Mouse (Mus musculus): ENCODE results near the gene Cenpo. TPM values are rescaled to one million over a fixed set of nuclear protein-coding genes. Genes with fewer than 3 reads are reported as not detected.

Cenpo gene
- total RNA-seq, 2 experiments from 2014 or later, result 35.5 to 42.7 TPM

DNA sequence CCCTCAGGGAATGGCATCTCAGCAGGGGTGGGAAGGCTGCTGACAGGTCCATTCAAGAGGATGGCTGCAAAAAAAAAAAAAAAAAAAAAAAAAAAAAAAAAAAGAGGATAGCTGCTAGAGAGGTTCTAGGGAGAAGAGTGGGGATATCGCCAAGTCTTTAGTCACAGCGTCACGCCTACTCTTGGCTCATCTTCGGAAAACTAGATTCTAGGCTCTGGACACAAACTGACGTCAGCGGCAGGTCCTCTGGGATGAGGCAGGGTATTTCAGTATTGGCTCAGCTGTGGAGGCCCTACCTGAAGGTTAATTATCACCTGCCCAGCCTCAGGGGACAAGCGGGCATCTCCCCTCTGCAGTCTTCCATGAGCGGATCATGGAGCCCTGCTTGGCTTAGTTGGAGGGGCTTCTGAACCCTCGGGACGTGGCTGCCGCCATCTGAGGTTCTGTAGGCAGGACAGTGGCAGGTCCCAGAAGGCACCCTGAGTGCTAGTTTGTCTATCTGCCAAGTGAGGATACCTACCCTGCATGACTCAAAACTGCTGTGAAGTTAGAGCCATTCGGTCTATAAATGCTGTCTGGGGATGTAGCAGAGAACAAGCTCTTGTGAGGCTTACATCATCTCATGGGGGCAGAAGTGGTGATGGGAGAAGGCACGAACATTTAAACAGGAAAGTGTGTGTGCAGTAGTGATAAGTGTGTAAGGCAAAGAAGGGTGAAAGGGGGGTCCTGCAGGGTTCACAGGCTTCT, 32.5 kb downstream of the Cenpo start:
- ATAC-seq (replicated peaks; ENCODE audit: low FRiP score, low TSS enrichment, poor library complexity, severe bottlenecking), result no peak

DNA sequence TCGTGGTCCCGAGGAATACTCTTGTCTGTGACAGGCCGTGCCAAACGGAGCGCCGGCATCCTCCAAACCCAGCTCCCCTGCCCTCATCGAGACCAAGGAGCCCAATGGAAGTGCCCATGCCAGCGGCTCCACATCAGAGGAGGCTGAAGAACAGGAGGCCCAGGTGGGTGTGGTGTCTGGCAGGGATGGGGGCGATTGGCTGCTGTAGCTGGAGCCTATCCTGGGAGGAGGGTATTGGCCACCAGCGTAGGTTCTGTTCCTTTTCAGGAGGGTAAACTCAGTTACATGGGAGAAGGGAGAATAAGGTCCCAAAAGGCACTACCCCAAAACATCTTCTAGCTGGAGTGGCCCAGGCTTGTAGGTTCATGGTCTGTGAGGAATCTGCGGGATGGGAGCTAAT, 34.8 kb downstream of the Cenpo start:
- ATAC-seq (replicated peaks; ENCODE audit: low FRiP score, low TSS enrichment, poor library complexity, severe bottlenecking), result no peak

DNA sequence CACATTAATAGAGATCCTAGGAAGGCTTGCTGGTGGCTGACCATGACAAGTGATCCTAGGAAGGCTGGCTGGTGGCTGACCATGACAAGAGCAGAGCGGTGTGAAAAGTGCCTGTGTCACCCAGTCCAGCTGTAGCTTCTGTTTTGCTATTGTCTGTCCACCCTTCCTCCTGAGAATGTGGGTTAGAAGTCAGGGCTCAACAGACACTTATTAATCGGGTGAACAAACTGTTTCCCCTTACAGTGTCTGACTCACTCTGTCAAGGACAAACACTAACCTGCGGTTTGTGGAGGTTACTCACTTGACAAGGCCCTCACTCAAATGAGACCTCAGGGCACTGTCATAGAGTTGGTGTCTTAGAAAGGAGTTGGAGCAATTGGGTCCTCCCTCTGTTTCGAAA, 35.4 kb downstream of the Cenpo start:
- no peak for ATAC-seq (replicated peaks; ENCODE audit: low FRiP score, low TSS enrichment, poor library complexity, severe bottlenecking)

DNA sequence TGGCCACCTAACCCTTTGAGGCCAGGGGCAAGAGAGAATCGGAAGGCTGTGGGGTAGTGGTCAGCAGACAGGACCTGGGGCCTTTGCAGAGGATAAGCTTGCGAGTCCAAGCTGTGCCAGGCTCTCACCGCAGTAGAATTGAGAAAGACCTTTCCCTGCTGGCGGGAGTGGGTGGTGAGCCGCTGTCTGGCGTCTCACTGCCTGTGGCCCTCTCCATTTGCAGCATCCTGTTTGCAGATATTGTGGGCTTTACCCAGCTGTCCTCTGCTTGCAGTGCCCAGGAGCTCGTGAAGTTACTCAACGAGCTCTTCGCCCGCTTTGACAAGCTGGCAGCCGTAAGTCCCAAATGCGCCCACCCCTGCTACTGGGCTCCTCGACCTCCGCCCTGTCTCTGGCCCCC, 39.5 kb downstream of the Cenpo start:
- no peak for ATAC-seq (replicated peaks; ENCODE audit: low FRiP score, low TSS enrichment, poor library complexity, severe bottlenecking)

DNA sequence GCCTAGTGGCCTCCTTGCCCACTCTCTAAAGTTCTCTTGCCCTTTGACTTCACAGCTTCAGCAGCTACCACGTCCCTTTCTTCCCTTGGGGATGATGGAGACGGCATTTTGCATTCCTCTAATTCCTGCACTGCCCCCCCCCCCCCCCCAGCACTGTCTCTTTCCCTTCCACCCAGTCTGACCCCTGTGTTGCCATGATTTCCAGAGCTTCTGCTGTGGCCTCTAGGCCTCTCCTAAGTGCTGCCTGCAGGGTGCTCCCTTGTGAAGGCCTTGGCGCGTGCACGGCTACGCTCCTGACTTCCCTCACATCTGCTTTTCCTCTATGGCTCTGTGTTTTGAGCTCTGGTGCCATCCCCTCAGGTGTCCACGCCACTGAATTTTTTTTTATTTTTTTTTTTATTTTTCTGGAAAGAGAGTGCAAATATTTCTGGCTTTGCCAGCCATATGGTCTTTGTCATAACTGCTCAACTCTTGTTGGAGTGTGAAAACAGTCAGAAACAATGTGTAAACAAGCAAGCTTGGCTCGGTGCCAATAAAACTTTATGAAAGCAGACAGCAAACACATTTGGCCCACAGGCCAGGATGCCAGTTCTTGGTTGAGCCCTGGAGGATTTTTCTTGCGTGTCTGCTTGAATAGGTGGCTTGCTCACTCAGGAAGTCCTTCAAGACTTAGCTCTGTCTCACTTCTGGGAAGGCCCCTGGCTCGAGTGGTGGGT, 40.9 kb downstream of the Cenpo start:
- no peak for ATAC-seq (replicated peaks; ENCODE audit: low FRiP score, low TSS enrichment, poor library complexity, severe bottlenecking)

DNA sequence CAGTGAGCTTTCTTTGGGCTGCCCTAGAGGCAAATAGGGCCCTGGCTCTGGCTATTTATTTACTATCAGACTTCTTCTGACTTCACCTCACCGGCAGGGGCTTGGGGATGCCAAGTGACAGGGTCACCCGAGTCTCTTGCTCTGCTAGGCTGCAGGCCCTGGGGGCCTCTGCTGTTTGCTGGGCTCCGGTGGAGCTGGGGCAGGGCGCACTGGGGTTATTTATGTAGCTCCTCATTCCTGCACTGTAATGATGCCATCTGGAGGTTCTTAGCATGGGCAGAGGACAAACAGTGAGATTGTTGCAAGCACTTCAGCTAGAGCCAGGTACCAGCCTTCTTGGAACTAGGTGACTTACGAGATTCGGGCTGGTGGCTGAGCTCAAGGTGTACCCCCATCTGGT, 41.6 kb downstream of the Cenpo start:
- no peak for ATAC-seq (replicated peaks; ENCODE audit: low FRiP score, low TSS enrichment, poor library complexity, severe bottlenecking)

DNA sequence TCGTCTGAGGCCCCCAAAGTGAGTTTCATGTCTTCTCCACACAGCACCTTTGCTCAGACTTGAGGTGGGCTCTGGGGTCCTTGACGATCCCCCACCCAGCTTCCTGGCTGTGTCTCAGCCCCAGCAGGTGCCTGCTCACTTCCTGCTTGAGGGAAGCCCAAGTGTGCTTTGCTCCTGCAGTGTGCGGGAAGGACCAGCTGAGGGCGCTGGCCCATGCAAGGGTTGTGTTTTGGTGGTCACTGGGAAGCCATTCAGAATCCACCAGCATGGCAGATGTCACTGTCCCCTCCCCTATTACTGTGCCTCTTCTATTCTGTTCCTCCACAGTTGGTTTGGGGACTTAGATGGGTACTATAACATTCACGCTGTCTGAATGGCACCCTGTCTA, 45.0 kb downstream of the Cenpo start:
- peak; percentile 54; the same call in 1 of the 2 replicates for ATAC-seq (replicated peaks; ENCODE audit: low FRiP score, low TSS enrichment, poor library complexity, severe bottlenecking)

DNA sequence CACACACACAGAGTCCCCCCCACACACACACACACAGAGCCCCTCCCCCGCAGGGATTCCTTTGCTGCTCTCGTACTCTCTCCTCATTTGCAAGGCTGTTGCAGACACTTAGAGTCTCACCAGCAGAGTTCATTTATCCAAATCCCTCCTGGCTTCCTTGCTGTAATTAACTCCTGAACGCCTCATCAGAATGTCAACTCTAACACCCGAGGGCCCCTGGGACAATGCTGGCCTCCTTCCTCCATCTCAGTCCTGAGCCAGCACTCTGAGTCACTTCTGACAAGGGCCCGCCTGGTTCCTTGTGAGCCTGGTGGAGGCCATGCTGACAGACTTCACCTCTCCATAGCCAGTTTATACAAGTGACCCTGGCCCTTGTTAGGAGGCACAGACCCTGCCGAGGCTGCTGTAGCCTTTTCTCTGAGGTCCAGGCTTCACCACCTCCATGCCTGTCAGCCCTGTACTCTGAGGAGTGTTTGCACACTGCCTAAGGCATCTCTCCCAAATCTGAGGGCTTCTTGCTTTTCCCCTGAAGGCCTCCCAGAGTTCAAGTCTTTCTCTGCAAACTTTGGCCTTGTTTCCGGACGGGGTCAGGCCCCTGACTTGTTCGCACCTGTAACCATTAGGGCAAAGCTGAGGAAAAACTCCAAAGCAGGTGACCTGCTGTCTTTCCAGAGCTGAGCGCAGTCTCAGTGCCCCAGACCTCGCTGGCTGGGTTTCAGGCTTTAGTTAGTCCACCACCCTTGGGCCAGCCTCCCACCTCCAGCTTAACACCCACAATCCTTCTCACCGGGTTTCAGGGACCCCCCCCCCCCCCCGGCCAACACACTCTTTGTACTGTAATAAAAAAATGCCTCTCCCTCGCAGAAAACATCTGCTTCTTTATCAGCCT, 45.7 kb downstream of the Cenpo start:
- no peak; the same call in 1 of the 2 replicates for ATAC-seq (replicated peaks; ENCODE audit: low FRiP score, low TSS enrichment, poor library complexity, severe bottlenecking)

DNA sequence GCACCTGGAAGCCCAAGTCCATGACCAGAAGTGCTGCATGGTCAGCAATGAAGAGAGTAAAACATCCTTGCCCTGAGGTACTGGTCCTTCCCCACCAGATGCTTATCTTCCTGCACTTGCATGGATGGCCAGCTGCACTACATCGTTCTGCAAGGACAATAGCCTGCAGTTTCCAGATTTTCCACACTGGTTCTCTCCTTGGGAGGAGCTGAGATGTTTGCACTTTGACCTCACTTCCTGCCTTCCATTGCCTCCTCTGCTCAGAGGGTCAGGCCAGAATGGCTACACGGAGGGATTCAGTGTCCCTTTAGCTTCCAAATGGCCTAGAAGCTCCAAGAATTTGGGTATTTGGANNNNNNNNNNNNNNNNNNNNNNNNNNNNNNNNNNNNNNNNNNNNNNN, 49.4 kb downstream of the Cenpo start:
- no peak for ATAC-seq (replicated peaks; ENCODE audit: low FRiP score, low TSS enrichment, poor library complexity, severe bottlenecking)

DNA sequence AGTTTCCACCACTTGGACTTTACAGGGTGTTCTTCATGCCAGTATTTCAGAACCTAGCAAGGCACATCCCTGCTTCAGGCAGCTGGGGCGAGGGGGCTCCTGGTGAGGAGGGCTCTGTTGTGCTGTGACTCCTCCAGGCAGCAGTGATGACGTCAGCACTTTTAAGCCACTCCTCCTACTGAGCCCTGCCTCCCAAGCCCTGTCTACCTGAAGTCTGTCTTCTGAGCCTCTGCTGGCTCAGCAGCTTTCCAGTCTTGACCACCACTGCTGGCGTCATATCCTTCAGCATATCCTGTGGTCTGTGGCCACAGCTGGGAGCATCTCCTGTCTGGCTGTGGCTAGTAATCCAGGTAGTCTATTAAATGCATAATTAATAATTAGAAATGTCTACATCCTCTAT, 53.6 kb downstream of the Cenpo start:
- ATAC-seq (replicated peaks; ENCODE audit: low FRiP score, low TSS enrichment, poor library complexity, severe bottlenecking), result no peak

DNA sequence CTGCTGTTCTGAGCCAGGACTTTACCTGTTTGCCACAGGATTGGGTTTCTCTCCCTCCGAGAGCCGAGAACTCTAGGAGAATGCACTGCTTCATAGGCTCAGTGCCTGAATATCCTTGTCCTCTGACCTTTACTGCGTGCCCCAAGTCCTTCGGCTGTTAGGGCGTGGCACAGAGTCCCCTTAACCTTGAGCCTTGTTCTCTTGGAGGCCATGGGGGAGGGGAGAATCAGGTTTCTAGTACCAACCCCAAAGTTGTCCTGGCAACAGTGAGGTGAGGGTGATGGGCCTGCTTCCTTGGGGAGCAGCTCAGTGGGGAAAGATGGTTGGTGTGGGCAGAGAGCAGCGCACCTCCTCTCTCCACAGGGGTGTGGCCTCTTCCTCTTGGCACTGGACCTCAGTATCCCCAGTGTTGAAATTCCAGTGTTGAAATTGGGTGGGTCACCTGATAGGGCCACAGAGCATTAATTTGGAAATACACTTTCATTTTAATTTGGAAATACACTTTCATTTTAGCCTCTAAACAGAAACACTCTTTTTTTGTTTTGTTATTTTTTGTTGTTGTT, 54.3 kb downstream of the Cenpo start:
- ATAC-seq (replicated peaks; ENCODE audit: low FRiP score, low TSS enrichment, poor library complexity, severe bottlenecking), result no peak

DNA sequence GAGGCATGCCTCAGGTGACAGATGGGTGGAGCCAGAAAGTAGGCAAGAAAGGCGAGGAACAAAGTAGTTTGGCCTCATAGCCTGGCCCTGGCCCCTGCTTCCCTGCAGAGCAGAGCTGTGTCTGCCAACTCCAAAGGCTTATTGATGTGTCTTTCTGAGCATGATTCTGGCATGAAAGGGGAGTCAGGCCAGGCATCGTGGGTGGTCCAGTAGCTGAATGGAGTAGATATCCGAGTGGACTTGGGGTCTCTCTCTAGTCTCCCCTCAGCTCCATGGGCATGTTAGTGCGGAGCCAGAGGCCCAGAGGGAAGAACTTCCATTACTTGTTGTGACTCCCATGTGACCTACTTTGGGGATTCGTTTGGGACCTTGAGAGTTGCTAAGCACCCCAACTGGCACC, 55.3 kb downstream of the Cenpo start:
- no peak for ATAC-seq (replicated peaks; ENCODE audit: low FRiP score, low TSS enrichment, poor library complexity, severe bottlenecking)

DNA sequence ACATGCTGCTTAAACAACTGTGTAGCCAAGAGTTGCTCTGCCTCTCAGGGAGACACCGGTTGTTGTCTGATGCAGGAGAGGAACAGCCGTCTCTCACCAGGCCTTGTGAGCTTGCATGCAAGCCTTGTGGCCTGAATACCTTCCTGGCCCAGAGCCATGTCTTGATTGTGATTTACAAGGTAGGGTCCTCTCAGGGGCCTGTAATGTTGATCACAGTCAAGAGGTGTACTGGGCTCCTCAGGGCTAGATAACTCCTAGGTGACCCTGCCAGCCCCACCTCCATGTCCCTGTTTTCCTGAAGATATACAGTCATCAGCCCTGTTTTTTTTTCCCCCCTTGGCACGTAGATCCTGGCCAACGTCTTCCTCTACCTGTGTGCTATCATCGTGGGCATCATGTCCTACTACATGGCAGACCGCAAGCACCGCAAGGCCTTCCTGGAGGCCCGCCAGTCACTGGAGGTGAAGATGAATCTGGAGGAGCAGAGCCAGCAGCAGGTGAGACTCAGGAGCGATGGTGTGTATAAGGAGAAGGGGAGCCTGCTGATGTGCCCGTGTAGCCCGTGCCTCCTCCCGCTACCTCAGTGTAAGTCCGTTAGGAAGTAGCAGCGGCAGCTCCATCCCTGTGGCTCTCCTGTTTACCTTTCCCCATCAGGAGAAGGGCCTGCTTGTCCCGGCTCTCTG, 60.8 kb downstream of the Cenpo start:
- no peak for ATAC-seq (replicated peaks; ENCODE audit: low FRiP score, low TSS enrichment, poor library complexity, severe bottlenecking)

DNA sequence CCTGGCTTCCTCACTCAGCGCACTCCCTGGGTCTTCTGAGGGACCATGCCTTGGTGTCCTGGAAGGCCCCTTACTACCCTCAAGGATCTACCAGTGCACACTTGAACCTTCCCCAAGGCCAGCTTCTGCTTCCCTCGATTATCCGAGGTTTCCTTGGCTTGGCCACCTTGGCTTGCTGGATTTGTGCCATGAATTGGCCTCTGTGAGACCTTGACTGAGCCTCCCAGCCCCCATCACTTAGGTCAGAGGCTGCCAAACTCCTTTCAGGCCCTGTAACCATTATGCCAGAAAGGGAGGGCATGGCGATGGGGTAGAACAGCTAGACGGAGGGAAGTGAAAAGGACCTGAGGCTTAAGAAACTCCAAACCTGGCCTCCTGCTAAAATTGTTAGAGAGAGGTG, 64.5 kb downstream of the Cenpo start:
- ATAC-seq (replicated peaks; ENCODE audit: low FRiP score, low TSS enrichment, poor library complexity, severe bottlenecking), result no peak

DNA sequence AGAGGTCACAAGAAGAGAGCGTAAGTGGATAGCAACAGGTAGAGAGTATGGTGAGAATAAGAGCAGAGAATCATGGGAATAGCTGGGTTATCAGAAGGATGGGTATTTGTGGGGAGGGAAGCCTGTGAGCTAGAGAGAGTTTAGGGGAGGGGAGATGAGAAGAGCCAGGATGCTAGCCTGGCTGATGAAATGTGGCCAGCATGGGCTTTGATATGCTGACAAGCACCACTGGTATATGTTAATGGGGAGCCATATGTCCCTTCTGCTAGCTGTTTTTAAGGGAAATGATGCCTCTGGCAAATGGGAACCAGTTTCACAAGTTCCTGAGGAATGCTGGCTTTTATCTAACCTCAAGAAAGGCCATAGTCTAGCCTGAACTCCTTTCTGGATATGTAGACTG, 65.0 kb downstream of the Cenpo start:
- ATAC-seq (replicated peaks; ENCODE audit: low FRiP score, low TSS enrichment, poor library complexity, severe bottlenecking), result no peak

DNA sequence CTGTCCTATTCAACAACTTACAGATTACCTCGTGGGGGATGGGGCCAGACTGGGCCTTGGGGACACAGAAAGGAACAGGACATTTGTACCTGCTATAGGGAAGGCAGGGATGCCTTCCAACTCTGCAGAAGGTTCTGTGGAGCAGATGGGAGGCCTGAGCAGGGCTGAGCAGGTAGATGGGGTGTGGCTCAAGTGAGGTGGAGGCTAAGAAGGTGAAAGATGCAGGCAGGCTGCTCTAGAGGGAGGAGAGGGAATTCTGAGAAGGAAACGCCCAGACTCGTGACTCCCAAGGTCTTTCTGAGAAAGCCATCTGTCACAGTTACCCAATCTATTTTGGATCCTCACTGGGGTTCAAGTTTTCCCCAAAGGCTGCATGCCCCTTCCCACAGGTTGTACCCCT, 67.1 kb downstream of the Cenpo start:
- no peak for ATAC-seq (replicated peaks; ENCODE audit: low FRiP score, low TSS enrichment, poor library complexity, severe bottlenecking)

DNA sequence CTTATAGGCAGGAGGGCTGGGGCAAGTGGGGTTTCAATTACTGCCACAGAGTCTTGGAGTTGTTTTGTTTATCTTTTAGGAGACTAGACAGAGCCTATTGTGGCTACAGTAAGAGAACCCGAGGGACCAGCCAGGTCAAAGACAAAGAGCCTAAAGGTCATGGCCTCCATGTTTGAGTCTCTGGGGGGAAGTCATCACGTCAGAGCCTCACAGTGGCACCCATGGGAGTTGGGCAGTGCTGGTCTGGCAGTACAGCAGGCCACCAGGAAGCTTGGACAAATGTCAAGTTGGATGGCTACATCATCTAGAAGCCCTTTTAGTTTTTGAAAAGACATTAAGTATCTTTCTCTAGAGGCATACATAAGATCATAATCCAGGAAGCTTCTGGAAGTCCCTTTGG, 71.2 kb downstream of the Cenpo start:
- no peak for ATAC-seq (replicated peaks; ENCODE audit: low FRiP score, low TSS enrichment, poor library complexity, severe bottlenecking)

DNA sequence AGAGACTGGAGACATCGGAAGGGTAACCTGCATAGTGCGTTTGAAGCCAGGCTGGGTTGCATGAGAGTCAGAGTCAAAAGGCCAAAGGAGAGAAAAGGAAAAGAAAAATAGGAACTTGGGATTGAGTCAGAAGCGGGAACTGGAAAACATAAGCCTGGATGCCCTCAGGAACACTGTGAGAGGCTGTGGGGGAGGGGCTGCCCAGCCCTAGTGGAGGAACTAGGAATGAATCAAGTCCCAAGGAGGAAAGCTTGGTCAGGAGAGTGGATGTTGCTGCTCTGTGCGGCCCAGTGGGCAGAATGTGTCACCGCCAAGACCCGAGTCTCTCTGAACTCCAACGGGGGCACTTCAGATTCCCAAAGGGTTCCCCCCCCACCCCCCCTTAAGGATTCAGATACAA, 73.8 kb downstream of the Cenpo start:
- ATAC-seq (replicated peaks; ENCODE audit: low FRiP score, low TSS enrichment, poor library complexity, severe bottlenecking), result no peak

DNA sequence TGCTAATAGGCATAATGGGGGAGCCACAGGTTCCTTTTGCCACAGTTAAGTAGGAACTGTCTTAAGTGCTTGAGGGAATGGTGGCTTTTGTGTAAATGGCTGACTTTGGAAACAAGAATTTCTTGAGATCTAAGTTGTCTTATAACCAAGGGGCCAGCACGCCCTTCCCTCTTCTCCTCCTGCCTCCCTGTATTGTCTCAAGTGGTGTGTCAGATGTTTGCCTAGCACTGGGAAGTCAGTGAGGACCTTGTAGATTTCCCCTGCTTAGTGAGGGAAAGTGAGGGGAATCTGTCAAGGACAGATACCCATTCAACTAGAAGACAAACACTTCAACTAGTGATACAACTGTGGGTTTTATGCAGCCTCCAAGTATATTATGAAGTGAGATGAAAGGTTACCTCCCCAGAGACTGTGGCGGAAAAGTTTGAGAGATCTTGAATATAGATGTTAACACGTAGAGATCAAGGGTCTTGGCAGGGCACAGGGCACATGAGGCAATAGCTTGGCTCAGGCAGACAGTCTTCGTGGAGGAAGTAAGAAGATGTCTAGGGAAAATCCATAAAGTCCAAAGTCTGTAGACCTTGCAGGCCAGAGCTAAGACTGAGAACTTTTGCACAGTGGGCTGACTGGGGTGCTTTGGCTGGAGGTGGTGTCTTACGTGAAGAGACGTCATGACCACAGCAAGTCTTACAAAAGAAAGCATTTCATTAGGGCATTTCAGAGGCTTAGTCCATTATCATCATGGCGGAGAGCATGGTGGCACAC, 75.0 kb downstream of the Cenpo start:
- ATAC-seq (replicated peaks; ENCODE audit: low FRiP score, low TSS enrichment, poor library complexity, severe bottlenecking), result no peak

Data from megakaryocyte-erythroid progenitor cell, adult 5-6 weeks (primary cell).